Mouse (Mus musculus) erythroblast, adult 5-6 weeks (primary cell): ENCODE results near the gene Etfrf1. TPM values are rescaled to one million over a fixed set of nuclear protein-coding genes. Genes with fewer than 3 reads are reported as not detected.

Source experiments
- ATAC-seq: replicated peaks from 2 replicates; pipeline ENCODE4 v1.8.0; 2016; ENCODE audit warnings: moderate number of reproducible peaks, mild to moderate bottlenecking, moderate TSS enrichment, inconsistent platforms; ENCODE audit not compliant: poor library complexity, low FRiP score, severe bottlenecking
- total RNA-seq, 2 experiments: library from RNA; stranded (forward) in 1 of 2; stranded (reverse) in 1 of 2; fragments of 150-400 nt in 1 of 2; fragments of 200-764, 138-1000 nt in 1 of 2; gene quantifications; 2 replicates each; pipeline versions ENCODE4 v1.2.3 to v1.2.4; 2015 to 2017; ENCODE audit warnings: low replicate concordance in 2 of 2

Etfrf1 gene
- total RNA-seq, 2 experiments from 2014 or later: 1.4 to 32.9 TPM

DNA sequence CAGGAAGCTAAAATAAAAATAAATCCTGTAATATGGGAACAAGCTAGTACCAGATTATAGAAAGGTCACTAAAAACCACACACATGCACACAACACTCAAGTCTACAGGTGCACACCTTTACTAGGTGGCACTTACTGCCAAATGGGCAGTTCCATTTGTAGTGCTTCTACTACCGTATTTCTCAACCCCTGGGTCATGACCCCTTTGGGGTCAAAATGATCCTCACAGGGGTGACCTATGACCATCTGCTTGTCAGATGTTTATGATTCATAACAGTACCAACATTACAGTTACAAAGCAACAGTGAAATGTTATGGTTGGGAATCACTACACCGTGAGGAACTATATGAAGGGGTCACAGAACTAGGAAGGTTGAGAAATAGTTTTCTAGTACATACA, 3.0 kb downstream of the Etfrf1 start:
- ATAC-seq: no peak

DNA sequence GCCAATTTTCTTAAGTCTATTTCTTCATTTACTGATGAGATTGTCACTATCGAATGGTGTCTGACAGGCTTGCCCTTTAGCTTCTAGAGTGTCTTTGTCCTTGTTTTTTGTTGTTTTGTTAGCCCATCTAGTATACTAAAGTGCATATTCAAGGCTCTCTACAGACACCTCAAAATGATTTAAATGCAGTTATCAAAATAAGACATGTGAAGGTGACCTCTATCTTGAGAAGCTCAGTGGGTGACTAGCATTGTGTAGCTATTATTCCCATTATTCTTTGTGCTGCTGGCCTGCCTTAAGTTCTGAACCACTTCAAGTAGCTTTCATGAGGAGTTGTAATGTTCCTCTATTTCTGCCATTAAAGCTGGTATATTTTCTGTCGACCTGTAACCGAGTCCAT, 4.9 kb downstream of the Etfrf1 start:
- ATAC-seq: no peak

DNA sequence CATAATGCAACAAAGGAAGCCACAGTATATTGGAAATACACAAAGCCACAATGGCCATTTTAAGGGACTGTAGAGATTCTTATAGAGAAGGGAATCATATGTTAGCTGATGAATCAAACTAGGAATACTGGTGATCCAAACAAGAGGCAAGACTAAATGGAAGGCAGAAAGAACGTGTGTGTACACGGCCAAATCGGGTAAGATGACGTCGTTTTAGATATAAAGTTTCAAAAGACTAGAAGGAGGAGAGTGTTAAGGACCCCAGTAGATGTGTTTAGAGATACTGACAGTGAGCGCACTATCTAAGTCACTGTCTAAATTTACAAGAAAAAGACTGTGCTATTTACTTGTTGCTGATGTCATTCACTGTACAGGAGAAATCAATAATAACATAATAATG, 13.3 kb downstream of the Etfrf1 start:
- no peak for ATAC-seq

DNA sequence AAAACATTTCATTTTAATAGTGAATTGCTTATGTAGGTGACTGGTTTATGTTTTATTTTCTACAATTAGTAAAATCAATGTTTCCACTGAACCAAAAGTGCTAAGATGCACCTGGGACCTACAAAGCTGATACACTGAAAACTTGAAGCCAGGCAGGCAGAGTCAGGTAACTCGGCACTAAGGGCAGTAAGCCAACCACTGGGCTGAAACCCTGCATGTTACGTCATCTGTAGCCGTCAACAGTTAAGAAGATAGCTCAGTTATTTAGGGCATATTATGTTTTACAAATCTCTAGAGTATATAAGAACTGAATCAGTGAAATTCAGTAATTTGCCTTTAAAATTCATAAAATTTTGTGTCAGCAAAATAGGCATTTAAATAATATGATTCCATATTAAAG, 15.4 kb downstream of the Etfrf1 start:
- no peak for ATAC-seq

DNA sequence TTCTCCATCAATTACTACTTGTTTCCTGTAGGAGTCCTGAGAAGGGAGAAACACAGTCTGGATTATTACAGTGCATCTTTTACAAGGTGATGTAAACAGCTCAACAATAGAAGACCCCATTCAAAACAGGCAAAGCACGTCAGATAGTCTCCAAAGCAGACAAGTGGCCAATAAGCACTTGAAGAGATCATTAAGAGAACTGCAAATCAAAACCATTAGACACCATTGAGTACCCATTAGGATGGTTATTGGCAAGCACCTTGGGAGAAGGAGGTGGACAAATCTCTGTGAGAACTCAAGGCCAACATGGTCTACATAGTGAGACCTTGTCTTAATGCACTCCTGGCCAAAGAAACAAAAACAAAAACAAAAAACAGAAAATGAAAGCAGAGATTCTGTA, 23.5 kb downstream of the Etfrf1 start:
- ATAC-seq: no peak

DNA sequence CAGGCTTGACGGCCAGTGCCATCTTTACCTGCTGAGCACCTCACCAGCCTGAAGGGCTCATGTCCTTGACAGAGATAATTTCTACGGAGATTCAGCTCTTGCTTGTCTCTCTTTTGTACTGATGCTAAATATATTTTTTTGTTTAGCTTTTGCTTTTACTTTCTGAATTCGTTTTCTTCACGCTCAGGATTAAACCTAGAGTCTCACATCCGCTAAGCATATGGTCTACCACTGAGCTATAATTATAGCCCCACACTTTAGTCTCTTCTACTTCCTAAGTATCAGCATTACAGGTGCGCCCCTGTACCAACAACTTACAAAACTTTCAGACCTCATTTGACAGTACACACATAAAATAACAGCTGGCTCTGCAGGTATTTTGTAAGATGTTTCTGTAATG, 24.4 kb downstream of the Etfrf1 start:
- no peak for ATAC-seq

DNA sequence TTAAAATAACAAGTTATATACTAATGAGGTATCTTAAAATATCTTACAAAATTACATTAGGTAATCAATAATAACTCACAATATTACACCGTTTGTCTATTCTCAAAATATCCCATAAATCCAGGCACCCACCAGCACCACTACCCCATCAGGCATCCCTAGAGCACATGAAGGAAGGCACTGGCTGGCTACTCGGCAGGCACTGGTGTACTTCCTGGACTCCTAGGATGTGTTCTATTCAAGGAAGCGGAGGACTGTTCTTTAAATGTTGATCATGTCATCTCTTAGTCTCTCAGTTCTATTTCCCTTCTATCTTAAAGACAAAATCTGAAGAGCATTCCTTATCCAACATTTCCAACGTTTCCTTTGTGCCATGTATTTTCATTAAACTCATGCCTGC, 26.2 kb downstream of the Etfrf1 start:
- no peak for ATAC-seq

GRCm38 (mm10) chr6:145240285-145240684, 29.4 kb downstream of the Etfrf1 start:
- no peak for ATAC-seq

GRCm38 (mm10) chr6:145242521-145242920, 31.6 kb downstream of the Etfrf1 start:
- no peak for ATAC-seq

- no peak for ATAC-seq
These were observed 35.9 kb downstream of the Etfrf1 start for GRCm38 (mm10) chr6:145246841-145247240.

DNA sequence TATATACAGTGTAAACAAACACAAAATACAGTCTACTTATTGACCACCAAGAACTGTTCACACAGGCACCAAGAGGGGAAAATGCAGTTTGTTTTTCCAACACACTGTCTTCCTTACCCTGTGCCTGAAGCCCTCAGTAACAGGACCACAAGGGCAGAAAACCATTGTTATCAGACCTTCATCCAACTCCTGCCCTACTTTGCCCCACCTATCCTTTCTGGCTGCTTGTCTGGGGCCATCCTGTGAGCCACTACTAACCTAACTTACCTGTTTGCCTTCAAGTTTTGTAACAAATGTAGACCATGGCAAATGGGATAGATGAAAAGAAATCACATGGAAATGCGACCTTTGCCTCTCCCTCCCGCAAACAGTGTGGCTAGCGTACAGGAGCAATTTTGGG, 37.0 kb downstream of the Etfrf1 start:
- no peak for ATAC-seq

DNA sequence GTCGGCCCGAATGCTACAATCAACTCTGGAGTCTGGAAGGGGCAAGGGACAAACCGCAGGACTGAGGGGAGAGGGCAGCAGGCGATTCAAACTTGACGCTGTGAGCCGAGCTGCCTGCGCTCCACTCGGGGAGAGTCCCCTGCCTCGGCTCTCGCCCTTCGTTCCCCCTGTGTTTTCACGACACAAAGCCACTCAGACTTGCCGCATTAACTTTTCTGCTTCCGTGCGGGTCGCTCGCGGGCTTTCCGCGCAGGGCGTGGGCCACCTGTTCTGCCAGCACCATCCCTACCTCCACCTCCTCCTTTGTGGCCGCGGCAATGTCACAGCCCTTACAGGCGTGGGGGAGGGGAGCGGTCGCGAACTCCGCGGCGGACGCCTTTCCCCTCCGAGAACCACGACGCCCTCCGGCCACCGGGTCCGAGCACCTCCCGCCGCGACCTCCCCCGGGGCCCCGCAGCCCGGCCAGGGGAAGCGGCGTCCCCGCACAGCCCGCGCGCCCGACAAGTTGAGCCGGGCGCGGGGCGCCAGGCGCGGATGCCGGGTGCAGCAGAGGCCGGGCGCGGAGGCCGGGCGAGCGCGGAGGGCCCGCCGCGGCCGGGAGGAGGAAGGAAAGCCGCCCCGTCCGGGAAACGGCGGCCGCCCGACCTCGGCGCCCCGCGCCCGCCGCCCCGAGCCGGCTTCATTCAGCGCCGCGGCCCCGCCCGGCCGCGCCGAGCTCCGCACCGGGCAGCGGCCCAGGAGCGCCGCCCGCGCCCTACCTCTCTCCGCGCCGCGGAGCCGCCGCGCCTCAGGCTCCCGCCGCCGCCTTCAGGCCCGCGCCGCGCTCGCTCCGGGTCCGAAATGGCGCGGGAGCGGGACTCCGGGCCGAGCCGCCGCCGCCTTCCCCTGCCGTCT, 38.6 kb downstream of the Etfrf1 start:
- peak; percentile 73 for ATAC-seq

DNA sequence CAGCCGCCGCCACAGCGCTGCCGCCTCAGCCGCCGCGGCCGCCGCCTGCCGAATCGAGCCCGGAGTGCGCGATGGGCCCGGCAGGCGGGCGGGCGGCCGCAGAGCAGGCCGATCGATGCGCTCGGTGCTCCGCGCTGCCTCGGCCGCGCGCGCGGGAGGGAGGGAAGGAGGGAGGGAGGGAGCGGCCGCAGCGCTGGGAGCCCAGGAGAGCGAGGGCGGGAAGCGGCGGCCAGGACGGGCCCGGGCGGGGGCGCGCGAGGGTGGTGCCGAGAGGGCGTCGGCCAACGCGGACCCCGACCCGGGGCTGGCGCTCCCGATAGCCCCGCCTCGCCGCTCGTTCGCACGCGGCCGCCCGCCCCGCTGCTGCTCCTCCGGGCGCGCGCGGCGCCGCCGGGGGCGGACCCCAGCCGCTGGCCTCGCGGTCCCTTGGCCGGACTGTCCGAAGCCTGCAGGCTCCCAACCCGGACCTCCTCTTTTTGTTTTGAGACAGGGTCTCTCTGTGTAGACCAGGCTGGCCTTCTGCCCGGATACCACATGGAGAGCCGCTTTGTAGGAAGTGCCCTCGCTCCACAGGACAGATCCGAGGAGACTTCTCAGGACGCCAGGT, 39.4 kb downstream of the Etfrf1 start, which contains the start of gene Kras:
Gene Kras (minus strand): TSS at position 55 of the 607 bp plus-strand sequence.
- peak; percentile 74 for ATAC-seq

DNA sequence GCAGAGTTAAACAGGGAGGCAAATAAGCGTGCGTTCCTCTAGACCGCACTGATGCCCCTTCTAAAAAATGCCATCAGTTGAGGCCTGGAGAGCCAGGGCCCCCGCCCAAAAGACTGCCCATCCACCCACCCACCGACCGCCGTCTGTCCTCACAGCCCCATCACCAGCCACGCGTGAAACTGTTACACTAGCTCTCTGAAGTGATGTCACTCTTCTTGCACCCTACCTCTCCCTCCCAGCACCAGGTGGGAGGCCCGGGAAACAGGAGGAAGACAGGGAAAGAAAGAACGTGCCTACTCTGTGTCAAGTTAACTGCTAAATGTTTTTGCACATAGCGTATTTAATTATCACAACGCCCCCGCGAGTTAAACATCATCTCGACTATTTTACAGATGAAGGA, 39.9 kb downstream of the Etfrf1 start:
- peak; percentile 19; the same call in 1 of the 2 replicates for ATAC-seq

DNA sequence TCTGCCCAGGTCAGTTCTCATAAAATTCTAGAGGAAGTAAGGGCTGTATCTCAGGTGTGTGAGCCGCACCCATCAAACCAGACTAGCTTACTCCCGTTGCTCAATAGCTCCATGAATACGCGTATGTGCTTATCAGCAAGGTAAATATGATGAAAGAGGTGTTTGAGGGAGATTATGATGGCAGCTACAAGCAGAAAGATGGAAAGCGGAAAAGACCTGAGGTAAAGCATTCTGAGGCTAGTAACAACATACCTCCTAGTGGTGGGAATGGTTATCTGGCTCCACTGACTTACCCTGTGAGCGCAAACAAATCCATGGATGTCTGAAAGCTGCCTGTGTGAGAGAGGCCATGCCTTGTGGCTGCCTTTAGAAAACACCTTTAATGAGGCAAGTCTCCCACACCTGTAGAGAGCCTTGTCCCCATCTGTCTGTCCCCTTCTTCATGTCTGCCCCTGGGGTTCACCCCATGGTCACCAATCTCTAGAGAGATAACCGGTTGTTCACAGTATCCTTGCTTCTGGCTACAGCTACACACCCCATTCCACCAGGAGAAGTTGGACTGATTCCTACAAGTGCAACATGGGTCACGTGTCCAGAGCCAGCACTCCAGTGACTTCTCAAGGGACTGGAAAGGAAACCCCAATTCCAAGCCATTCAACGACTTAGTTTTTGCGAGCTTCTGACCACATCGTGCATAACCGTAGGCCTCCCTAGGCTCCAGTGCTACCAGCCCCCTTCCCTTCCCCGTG, 45.2 kb downstream of the Etfrf1 start:
- ATAC-seq: 0 out of 2 replicates have a peak, but pooled peaks have one; percentile 25

GRCm38 (mm10) chr6:145256701-145257073, 45.8 kb downstream of the Etfrf1 start:
- ATAC-seq: no peak

GRCm38 (mm10) chr6:145262314-145262713, 51.4 kb downstream of the Etfrf1 start:
- ATAC-seq: no peak
